Mouse (Mus musculus) hindbrain, embryonic 11.5 days (tissue): ENCODE results near the gene Cyb5d1. TPM values are rescaled to one million over a fixed set of nuclear protein-coding genes. Genes with fewer than 3 reads are reported as not detected.
A peak's percentile ranks its signal among the peaks of the same experiment; 100 is the strongest.

Experiments
- ATAC-seq: fragments of 200-750 bp; cut with Nextera tagmentation; 2 replicates; pipeline ENCODE4 v1.8.0; 2017; ENCODE audit warnings: mild to moderate bottlenecking, moderate TSS enrichment, moderate library complexity; ENCODE audit not compliant: low FRiP score
- DNase-seq: peaks from one replicate; pipeline ENCODE4 v3.0.0-alpha.2; 2015; ENCODE audit warnings: low spot score
- H3K27ac ChIP-seq: fragments of 300-500 bp; sonication (generic); 2 replicates; pipeline ENCODE4 v1.5.1; 2014; ENCODE audit warnings: mild to moderate bottlenecking, low read depth, low read length
- H3K27me3 ChIP-seq: fragments of 300-500 bp; sonication (generic); 2 replicates; pipeline ENCODE4 v1.6.1; 2014; ENCODE audit warnings: mild to moderate bottlenecking, low read length, moderate library complexity, mixed read lengths; ENCODE audit not compliant: control insufficient read depth, insufficient read depth
- H3K36me3 ChIP-seq: fragments of 300-500 bp; sonication (generic); 2 replicates; pipeline ENCODE4 v1.6.1; 2014; ENCODE audit warnings: mild to moderate bottlenecking, low read length, moderate library complexity, mixed read lengths; ENCODE audit not compliant: control insufficient read depth, insufficient read depth
- H3K4me1 ChIP-seq: fragments of 300-500 bp; sonication (generic); replicated peaks from 2 replicates; pipeline ENCODE4 v1.6.1; 2014; ENCODE audit warnings: low read length, mixed read lengths; ENCODE audit not compliant: control insufficient read depth, insufficient read depth
- H3K4me2 ChIP-seq: fragments of 300-500 bp; sonication (generic); replicated peaks from 2 replicates; pipeline ENCODE4 v1.6.1; 2014; ENCODE audit warnings: mild to moderate bottlenecking, low read depth, low read length
- H3K4me3 ChIP-seq: fragments of 300-500 bp; sonication (generic); 2 replicates; pipeline ENCODE4 v1.5.1; 2014; ENCODE audit warnings: low read depth, low read length
- H3K9ac ChIP-seq: fragments of 300-500 bp; sonication (generic); 2 replicates; pipeline ENCODE4 v1.6.1; 2014; ENCODE audit warnings: low read depth, low read length
- H3K9me3 ChIP-seq: fragments of 300-500 bp; sonication (generic); 2 replicates; pipeline ENCODE4 v1.6.1; 2016; ENCODE audit warnings: low read length; ENCODE audit not compliant: control insufficient read depth
- whole genome bisulfite sequencing: fragments of 180-500 bp; shearing (Covaris S2); extraction: QIAGEN DNeasy Blood & Tissue Kit; methylation state at CpG from one replicate; pipeline ENCODE4 v1.1.7; 2014; 5-methylcytosine and 5-hydroxymethylcytosine counted together
- polyA plus RNA-seq: library from polyadenylated mRNA; unstranded; fragments of >200 nt; fragmentation: Nextera tagmentation; extraction: Ambion mirVana; gene quantifications from 2 replicates; pipeline ENCODE4 v1.2.1, GENCODE M21; 2014

Gene Cyb5d1
- polyA plus RNA-seq, 1 experiment from 2014 or later, result 32.7 TPM

- H3K27me3 ChIP-seq, result peaks cover 7% of the 10 kb centered on the region
- no peak for ATAC-seq
- H3K27ac ChIP-seq, result no peak overlapping the region
- no peak overlapping the region for H3K4me3 ChIP-seq
- DNase-seq, result peak; percentile 18
- peaks cover 22% of the 10 kb centered on the region for H3K36me3 ChIP-seq
- no peaks in the 10 kb centered on the region for H3K9me3 ChIP-seq
- no peak overlapping the region for H3K9ac ChIP-seq
- peaks cover 14% of the 10 kb centered on the region for H3K4me1 ChIP-seq
- H3K4me2 ChIP-seq, result no peak overlapping the region
- 75% methylated on average over 25 of the region's 25 CpGs for WGBS
Measured at GRCm38 (mm10) chr11:69400083-69400850, 4.8 kb upstream of the Cyb5d1 start.

GRCm38 (mm10) chr11:69399201-69400082 lies 4.0 kb upstream of the Cyb5d1 start:
- Histone ChIP-seq H3K4me1 (peaks cover 14% of the 10 kb centered on the region), H3K4me2 (0 out of 2 replicates have a peak overlapping the region, but pooled peaks have one; percentile 3)

GRCm38 (mm10) chr11:69398486-69399200 lies 3.2 kb upstream of the Cyb5d1 start:
- DNase-seq (peak; percentile 30), ATAC-seq (no peak)
- Histone ChIP-seq H3K4me3 (no peak overlapping the region), H3K4me1 (peaks cover 17% of the 10 kb centered on the region), H3K27ac (no peak overlapping the region), H3K9me3 (no peaks in the 10 kb centered on the region), H3K36me3 (peaks cover 10% of the 10 kb centered on the region; the same call in 1 of the 2 replicates), H3K4me2 (no peak overlapping the region), H3K27me3 (peaks cover 7% of the 10 kb centered on the region), H3K9ac (no peak overlapping the region)
- 14% methylated on average over 21 of the region's 21 CpGs for WGBS

More at GRCm38 (mm10) chr11:69399201-69400082, 4.0 kb upstream of the Cyb5d1 start:
- Histone ChIP-seq H3K27ac (no peak overlapping the region), H3K9ac (no peak overlapping the region), H3K36me3 (peaks cover 14% of the 10 kb centered on the region), H3K27me3 (peaks cover 7% of the 10 kb centered on the region), H3K4me3 (no peak overlapping the region), H3K9me3 (no peaks in the 10 kb centered on the region)
- DNase-seq (peak; percentile 63), ATAC-seq (no peak)
- 9% methylated on average over 61 of the region's 66 CpGs for WGBS

DNA sequence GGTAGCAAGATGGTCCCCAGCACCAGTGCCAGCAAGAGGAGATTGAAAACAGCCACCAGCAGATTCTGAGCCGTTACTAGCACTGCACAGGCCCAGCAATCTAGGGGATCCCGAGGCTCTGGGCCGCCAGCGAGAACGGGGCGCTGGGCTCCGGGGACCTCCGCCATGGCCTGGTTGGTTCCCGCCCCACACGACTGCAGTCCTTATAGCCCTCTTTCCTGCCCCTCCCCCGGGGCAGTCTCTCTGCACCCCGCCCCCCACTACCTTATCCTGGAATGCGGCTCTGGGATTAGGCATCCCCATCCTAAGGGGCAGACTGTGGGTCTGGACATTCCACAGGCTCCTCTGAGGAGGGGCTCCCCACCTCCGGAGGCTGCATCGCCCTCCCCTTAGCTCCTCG lies 2.6 kb upstream of the Cyb5d1 start, which contains the start of gene Tmem88:
Gene Tmem88 (minus strand): TSS at position 176 of the 400 bp plus-strand sequence.
- DNase-seq, result peak; percentile 50
- no peak within 1 kb of the TSS; the same call in 1 of the 2 replicates for H3K27ac ChIP-seq
- peaks cover 17% of the 10 kb centered on the region for H3K4me1 ChIP-seq

DNA sequence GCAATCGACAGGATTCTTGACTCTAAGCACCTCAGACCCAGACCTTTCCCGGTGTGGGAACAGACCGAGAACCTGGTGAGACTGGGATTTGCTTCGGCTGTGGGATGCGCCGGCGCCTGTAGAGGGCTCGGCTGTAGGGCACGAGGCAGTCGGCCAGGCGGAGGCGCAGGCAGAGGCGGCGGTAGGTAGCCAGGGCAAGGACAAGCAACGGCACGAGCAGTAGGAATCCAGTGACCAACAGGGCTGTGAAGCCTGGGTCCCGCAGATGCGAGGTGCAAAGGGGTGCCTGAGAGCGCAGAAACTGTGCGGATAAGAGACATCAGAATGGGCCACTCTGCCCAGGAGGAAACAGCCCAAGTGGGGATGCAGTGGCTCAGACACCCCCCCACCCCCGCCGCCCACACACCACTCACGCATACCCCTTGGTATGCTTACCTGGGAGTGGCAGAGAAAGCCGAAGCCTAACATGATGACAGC lies 2.2 kb upstream of the Cyb5d1 start:
- DNase-seq (peak; percentile 60), ATAC-seq (no peak)
- peak overlapping the region; percentile 9 for H3K4me3 ChIP-seq
- peaks cover 10% of the 10 kb centered on the region; the same call in 1 of the 2 replicates for H3K36me3 ChIP-seq
- peaks cover 7% of the 10 kb centered on the region for H3K27me3 ChIP-seq
- H3K9me3 ChIP-seq, result no peaks in the 10 kb centered on the region
- WGBS, result 6% methylated on average over 23 of the region's 24 CpGs
- peaks cover 17% of the 10 kb centered on the region for H3K4me1 ChIP-seq
- H3K9ac ChIP-seq, result peak overlapping the region; percentile 38; the same call in 1 of the 2 replicates
- H3K4me2 ChIP-seq, result peak overlapping the region; percentile 24; the same call in 1 of the 2 replicates
- H3K27ac ChIP-seq, result no peak overlapping the region; the same call in 1 of the 2 replicates

More for the DNA sequence above, 2.6 kb upstream of the Cyb5d1 start, which contains the start of gene Tmem88:
- Histone ChIP-seq H3K9me3 (no peaks in the 10 kb centered on the region), H3K4me2 (peak within 1 kb of the TSS; percentile 24), H3K36me3 (peaks cover 10% of the 10 kb centered on the region; the same call in 1 of the 2 replicates), H3K9ac (peak within 1 kb of the TSS; percentile 38; the same call in 1 of the 2 replicates), H3K4me3 (peak within 1 kb of the TSS; percentile 9), H3K27me3 (peaks cover 7% of the 10 kb centered on the region)
- no peak for ATAC-seq
- 5% methylated on average over 16 of the region's 16 CpGs for WGBS

GRCm38 (mm10) chr11:69396772-69397171 lies 1.3 kb upstream of the Cyb5d1 start:
- DNase-seq (peak; percentile 41), ATAC-seq (no peak)
- no peak overlapping the region for H3K27ac ChIP-seq
- H3K9me3 ChIP-seq, result no peaks in the 10 kb centered on the region
- H3K36me3 ChIP-seq, result peaks cover 7% of the 10 kb centered on the region; the same call in 1 of the 2 replicates
- peak overlapping the region; percentile 80 for H3K4me2 ChIP-seq
- peak overlapping the region; percentile 87; the same call in 1 of the 2 replicates for H3K9ac ChIP-seq
- H3K4me1 ChIP-seq, result peaks cover 17% of the 10 kb centered on the region
- H3K27me3 ChIP-seq, result peaks cover 7% of the 10 kb centered on the region
- WGBS, result 19% methylated on average over 11 of the region's 11 CpGs
- peak overlapping the region; percentile 62; the same call in 1 of the 2 replicates for H3K4me3 ChIP-seq

- Histone ChIP-seq H3K4me1 (peaks cover 17% of the 10 kb centered on the region), H3K4me2 (peak overlapping the region; percentile 80), H3K36me3 (peaks cover 6% of the 10 kb centered on the region; the same call in 1 of the 2 replicates), H3K4me3 (peak overlapping the region; percentile 62), H3K27me3 (peaks cover 7% of the 10 kb centered on the region), H3K9ac (peak overlapping the region; percentile 87), H3K27ac (peak overlapping the region; percentile 89), H3K9me3 (no peaks in the 10 kb centered on the region)
- WGBS, result under 1% methylated on average over 48 of the region's 48 CpGs
- DNase-seq, result peak; percentile 96
- peak; percentile 86 for ATAC-seq
Measured at GRCm38 (mm10) chr11:69395634-69396373, 373 bp upstream of the Cyb5d1 start.
